Comparison of ENCODE assay signal across 7 mouse cellular contexts in the genomic region with DNA sequence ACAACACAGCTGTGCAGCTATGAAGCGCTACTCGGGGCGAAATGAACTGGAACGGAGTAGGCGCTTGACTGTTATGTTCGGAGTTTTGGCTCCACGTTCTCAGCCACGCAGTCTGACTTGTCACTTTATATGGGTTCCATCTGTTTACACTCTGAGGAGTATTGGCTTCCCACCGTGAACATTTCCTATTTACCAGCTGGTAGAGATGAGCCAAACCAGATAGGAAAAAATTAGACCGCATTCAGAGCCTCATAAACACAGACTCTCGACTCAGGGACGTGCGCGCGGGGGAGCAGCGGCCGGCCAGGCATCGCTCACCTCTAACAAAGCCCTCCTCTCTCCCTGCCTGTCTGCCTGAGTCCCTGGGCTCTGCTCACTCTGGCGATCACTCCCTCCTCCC.
DNase-seq lines count a peak whose midpoint lies in the region; ATAC-seq and TF ChIP-seq lines count a peak whose summit lies in the region.

No protein-coding gene starts in this region.

- TF ChIP-seq CTCF in heart, postnatal 0 days (IDR thresholded peaks at IDR 0.05; ENCODE audit: low read depth): no peak

- 0 out of 2 replicates have a peak, but pooled peaks have one; percentile 56 for ATAC-seq in embryonic facial prominence, embryonic 11.5 days (replicated peaks; ENCODE audit: insufficient number of reproducible peaks, low FRiP score, low TSS enrichment, low read depth)
- ATAC-seq in heart, postnatal 0 days (ENCODE audit: insufficient read depth, low read depth): peak; percentile 39; the same call in 1 of the 2 replicates

- H3K27ac ChIP-seq in embryonic facial prominence, embryonic 11.5 days (replicated peaks; ENCODE audit: low read depth, low read length): no peak overlapping the region
- H3K27ac ChIP-seq in heart, postnatal 0 days (ENCODE audit: low read depth): no peak overlapping the region

- no peak for TF ChIP-seq EP300 in heart, postnatal 0 days (IDR thresholded peaks at IDR 0.05; ENCODE audit: low read depth)

- H3K36me3 ChIP-seq in embryonic facial prominence, embryonic 11.5 days (replicated peaks; ENCODE audit: control insufficient read depth, insufficient read depth, low read depth, low read length): no peaks in the 10 kb centered on the region
- H3K36me3 ChIP-seq in heart, postnatal 0 days (replicated peaks; ENCODE audit: control insufficient read depth, insufficient read depth, low read length): no peaks in the 10 kb centered on the region

- no peak overlapping the region for H3K9ac ChIP-seq in embryonic facial prominence, embryonic 11.5 days (replicated peaks; ENCODE audit: low read length)
- H3K9ac ChIP-seq in heart, postnatal 0 days (replicated peaks; ENCODE audit: low read depth, low read length): no peak overlapping the region

- H3K4me2 ChIP-seq in embryonic facial prominence, embryonic 11.5 days (ENCODE audit: low read depth, low read length): peak overlapping the region; percentile 43
- H3K4me2 ChIP-seq in heart, postnatal 0 days (ENCODE audit: low read depth, low read length): no peak overlapping the region

- intact Hi-C loops in left cerebral cortex, postnatal 10 days (cut with DNase I): no loop called here

- H3K27me3 ChIP-seq in embryonic facial prominence, embryonic 11.5 days (ENCODE audit: control insufficient read depth, insufficient read depth, low read length): 0 out of 2 replicates have a peak, but pooled peaks cover 2% of the 10 kb centered on the region
- 0 out of 2 replicates have a peak, but pooled peaks cover 4% of the 10 kb centered on the region for H3K27me3 ChIP-seq in heart, postnatal 0 days (ENCODE audit: control insufficient read depth, insufficient read depth, low read length)

- no peaks in the 10 kb centered on the region for H3K9me3 ChIP-seq in embryonic facial prominence, embryonic 11.5 days (replicated peaks; ENCODE audit: control insufficient read depth, low read length)
- no peaks in the 10 kb centered on the region for H3K9me3 ChIP-seq in heart, postnatal 0 days (replicated peaks; ENCODE audit: control insufficient read depth, low read length)

- H3K4me3 ChIP-seq in embryonic facial prominence, embryonic 11.5 days (ENCODE audit: low read depth, low read length): no peak overlapping the region
- no peak overlapping the region for H3K4me3 ChIP-seq in heart, postnatal 0 days (ENCODE audit: low read depth, low read length)

- H3K4me1 ChIP-seq in embryonic facial prominence, embryonic 11.5 days (ENCODE audit: control insufficient read depth, insufficient read depth, low read length): 0 out of 2 replicates have a peak, but pooled peaks cover 2% of the 10 kb centered on the region
- H3K4me1 ChIP-seq in heart, postnatal 0 days (ENCODE audit: control insufficient read depth, insufficient read depth): no peaks in the 10 kb centered on the region

- WGBS in embryonic facial prominence, embryonic 11.5 days: 6% methylated on average over 19 of the region's 19 CpGs
- WGBS in heart, postnatal 0 days: 19% methylated on average over 19 of the region's 19 CpGs

- peak; percentile 84 for DNase-seq in cerebellum, adult 9-10 months
- peak; percentile 49 for DNase-seq in embryonic facial prominence, embryonic 11.5 days (ENCODE audit: low spot score)
- DNase-seq in heart, postnatal 0 days (ENCODE audit: low spot score): no peak
- DNase-seq in left cerebral cortex, postnatal 10 days (ENCODE audit: extremely low spot score in 1 of 2, low spot score in 2 of 2): peak; percentile 52 to 83
- peak; percentile 41 for DNase-seq in neural tube, embryonic 10.5 days (ENCODE audit: extremely low spot score, low spot score)
- no peak for DNase-seq in spleen, adult 12 weeks (ENCODE audit: low spot score)
- DNase-seq in adrenal gland, postnatal 4 days (ENCODE audit: low spot score in 2 of 2): no peak

Comparison
In these comparisons a context has a peak if more than half of its experiments do, and no peak if none do; other contexts are left out.
1. DNase-seq: peak in cerebellum, adult 9-10 months (single experiment), embryonic facial prominence, embryonic 11.5 days (single experiment), left cerebral cortex, postnatal 10 days (2 of 2) and neural tube, embryonic 10.5 days (single experiment); none in heart, postnatal 0 days (single experiment), spleen, adult 12 weeks (single experiment) and adrenal gland, postnatal 4 days (0 of 2).